Mouse (Mus musculus) kidney, postnatal 25 days (tissue): Measurements from ENCODE around the gene Ctnnb1.
A peak's percentile ranks its signal among the peaks of the same experiment; 100 is the strongest.

ENCODE experiments used
- DNase-seq, 2 experiments: peaks; one replicate each; pipeline ENCODE4 v3.0.0; 2021; ENCODE audit warnings: mixed read lengths in 2 of 2

Gene Ctnnb1

GRCm38 (mm10) chr9:120963720-120964119 is 34.7 kb downstream of the Ctnnb1 start:
- DNase-seq, result no peak

DNA sequence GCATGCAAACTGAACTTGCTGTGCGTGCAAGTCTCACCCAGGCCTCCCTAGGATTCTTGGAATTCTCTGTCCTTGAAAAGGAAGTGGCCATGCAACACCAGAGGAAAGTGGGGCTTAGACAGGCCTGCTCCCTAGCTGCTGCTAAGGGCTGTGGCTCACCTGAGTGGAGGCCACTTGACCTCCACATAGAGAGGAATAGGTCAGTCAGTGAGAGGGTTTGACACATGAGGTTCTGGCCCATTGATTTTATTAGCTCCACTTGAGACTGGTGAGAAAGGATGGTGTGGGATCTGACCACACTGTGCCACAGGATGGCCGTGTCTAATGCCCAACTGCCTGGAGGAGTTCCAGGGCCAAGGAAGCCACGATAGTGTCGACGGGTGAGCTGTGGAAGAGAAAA is 35.2 kb downstream of the Ctnnb1 start:
- DNase-seq, result no peak

DNA sequence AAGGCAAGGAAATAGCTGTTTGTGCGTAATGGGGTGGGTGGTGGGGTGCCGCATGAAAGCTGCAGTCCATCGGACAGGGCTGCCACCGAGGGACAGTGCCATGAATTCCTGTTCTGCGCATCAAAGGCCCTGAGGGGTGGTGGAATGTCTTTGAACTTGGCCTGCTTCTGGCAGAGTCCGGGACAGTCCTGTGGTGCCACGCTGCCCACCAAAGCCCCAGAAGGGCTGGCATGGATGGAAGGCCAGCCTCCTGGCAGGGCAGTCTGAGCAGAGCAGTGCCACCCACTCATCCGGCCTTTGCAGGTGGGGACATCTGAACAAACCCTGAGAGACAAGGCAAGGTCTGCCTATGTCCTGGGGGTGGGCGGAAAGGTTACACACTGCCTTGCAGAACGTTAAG is 36.0 kb downstream of the Ctnnb1 start:
- DNase-seq, result no peak

DNA sequence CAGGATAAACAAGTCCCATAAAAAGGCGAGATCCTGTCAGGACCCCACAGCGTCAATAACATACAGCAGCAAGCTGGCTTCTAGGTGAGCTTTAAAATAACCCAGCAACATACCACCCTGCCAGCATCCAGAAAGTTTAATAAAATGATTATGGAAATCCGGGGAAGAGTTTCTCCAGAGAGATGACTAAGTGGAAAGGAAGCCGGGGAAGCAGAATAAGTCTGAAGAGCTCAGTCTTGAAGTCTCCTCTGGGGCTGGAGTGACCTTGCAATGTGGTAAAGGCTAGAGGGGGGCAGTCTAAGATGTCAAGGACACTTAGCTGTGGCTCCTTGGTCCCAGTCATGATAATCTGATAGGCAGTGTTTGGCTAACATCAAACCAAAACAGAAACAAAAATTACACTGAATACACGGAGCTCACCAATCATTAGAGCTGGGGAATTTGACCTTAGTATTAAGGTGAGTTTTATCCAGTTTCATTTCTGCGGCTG is 44.1 kb downstream of the Ctnnb1 start:
- no peak for DNase-seq

- DNase-seq, result no peak
These were observed 45.2 kb downstream of the Ctnnb1 start for GRCm38 (mm10) chr9:120974209-120974608.

- peak; percentile 64 to 74 for DNase-seq
These were observed 47.1 kb downstream of the Ctnnb1 start for GRCm38 (mm10) chr9:120976158-120976557.

DNA sequence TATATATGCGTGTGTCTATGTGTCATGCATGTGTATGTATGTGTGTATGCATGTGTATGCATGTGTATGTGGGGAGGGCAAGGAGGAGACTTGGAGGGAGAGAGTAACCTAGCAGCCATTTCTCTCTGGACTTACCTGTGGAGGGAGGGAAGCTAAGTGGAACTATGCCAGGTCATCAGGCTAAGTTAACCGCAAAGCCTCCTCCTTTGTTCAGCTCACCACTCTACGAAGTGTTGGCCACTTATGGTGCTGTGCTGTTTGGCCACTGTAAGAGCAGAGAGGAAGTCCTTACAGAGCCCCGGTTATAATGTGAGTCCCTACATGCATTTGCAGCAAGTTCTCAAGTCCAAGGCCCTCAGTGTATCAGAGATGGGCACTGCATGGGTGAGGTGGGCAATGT is 47.8 kb downstream of the Ctnnb1 start:
- DNase-seq, result no peak

GRCm38 (mm10) chr9:120981777-120982176 is 52.8 kb downstream of the Ctnnb1 start:
- DNase-seq, result no peak

DNA sequence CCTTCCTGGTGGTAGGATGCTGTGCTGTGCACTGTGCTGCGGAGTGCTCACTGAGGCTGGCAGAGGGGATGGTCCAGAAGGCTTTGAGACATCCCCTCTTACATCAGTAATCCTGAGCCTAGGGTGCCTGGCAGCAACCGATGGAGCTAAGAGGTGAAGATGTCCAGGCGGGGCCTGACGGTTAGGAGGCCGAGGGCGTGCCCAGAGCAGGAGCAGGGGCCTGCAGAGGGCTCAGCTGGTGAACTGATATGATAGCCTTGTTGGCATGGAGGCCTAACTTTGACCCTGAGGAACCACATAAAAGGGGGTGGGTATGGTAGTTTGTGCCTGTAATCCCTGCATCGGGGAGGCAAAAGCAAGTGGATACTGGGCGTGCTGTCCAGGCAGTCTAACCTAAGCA is 54.8 kb downstream of the Ctnnb1 start:
- DNase-seq, result no peak

DNA sequence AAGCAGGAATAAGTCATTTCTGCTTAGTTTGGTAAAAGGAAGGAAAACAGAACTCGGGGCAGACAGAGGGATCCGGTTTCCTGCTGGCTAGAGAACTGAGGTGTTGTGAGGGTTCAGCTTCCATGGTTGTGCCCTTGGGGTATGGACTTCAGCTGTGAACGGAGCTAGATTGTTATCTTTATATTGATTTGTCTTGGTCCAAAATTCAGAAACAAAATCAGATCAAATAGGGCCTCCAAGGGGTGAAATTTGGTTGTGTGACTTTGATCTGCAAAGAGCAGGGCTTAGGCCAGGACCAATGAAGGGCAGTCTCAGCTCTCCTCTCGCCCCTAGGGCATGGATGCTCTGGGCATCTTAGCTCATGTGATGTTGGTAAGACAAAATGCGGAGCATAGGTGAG is 55.5 kb downstream of the Ctnnb1 start:
- DNase-seq, result no peak

GRCm38 (mm10) chr9:120985009-120985408 is 56.0 kb downstream of the Ctnnb1 start:
- DNase-seq, result peak in 1 of 2 experiments; percentile 32

DNA sequence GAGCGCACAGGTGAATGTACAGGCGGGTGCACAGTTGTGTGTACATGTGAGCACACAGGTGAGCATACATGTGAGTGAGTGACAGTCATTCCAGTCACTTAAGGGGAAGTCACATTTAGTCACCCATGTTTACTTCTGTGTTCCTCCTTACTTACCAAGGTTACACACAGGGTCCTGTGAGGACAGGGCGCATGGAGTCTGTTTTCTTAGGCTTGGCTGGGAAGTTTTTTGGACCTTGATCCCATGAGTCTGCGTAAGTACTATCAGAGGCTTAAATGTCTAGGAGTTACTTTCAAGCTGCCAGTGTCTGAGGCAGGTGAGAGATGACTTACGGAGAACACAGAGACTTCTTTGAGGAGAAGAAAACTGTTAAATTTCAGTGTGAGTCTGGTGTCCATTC is 56.5 kb downstream of the Ctnnb1 start:
- DNase-seq, result peak in 1 of 2 experiments; percentile 68

DNA sequence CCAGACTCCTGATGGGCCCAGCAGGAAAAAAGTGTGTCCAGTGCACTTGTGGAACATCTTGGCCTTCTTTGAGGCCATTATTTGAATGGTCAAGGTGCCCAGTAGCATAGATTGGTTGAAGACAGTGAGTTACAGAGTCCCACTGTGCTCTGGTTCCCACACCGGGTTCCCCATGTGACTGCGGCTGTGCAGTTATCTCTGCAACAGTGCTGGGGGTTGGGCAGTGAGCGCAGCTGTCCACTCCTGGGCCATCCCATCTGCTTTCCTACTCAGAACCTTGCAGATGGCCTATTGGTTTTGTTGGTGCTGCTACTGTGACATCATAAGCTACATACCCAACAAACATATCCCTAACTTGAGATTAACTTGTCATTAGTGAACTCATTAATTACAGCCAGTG is 57.2 kb downstream of the Ctnnb1 start:
- no peak for DNase-seq

- DNase-seq, result no peak
These were observed 58.0 kb downstream of the Ctnnb1 start for GRCm38 (mm10) chr9:120986994-120987393.

DNA sequence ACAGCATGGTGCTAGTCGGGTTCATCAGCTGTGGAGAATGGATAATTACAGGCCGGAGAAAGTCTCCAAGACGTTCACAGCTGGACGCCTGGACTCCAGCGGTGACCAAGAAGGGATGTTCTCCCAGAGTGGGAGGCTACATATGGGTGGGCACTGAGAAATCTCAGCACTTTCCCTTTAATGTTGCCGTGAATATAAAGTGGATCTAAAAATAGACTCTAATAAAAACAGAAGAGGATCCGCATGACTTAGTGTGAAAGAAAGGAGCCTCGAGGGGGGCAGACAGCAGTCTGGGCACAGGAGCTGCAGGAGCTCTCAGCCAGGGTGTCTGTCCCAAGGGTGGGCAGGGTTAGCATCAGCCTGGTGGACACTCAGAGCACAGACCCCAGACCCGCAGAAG is 59.1 kb downstream of the Ctnnb1 start:
- DNase-seq, result no peak

- no peak for DNase-seq
These were observed 61.0 kb downstream of the Ctnnb1 start for GRCm38 (mm10) chr9:120989806-120990700.

GRCm38 (mm10) chr9:120991801-120992200 is 62.8 kb downstream of the Ctnnb1 start:
- DNase-seq, result no peak

- no peak for DNase-seq
These were observed 64.0 kb downstream of the Ctnnb1 start for GRCm38 (mm10) chr9:120993004-120993403.

- DNase-seq, result peak; percentile 54 to 83
These were observed 65.5 kb downstream of the Ctnnb1 start for GRCm38 (mm10) chr9:120994223-120995155.

- DNase-seq, result no peak
These were observed 69.7 kb downstream of the Ctnnb1 start for GRCm38 (mm10) chr9:120998696-120999095.

DNA sequence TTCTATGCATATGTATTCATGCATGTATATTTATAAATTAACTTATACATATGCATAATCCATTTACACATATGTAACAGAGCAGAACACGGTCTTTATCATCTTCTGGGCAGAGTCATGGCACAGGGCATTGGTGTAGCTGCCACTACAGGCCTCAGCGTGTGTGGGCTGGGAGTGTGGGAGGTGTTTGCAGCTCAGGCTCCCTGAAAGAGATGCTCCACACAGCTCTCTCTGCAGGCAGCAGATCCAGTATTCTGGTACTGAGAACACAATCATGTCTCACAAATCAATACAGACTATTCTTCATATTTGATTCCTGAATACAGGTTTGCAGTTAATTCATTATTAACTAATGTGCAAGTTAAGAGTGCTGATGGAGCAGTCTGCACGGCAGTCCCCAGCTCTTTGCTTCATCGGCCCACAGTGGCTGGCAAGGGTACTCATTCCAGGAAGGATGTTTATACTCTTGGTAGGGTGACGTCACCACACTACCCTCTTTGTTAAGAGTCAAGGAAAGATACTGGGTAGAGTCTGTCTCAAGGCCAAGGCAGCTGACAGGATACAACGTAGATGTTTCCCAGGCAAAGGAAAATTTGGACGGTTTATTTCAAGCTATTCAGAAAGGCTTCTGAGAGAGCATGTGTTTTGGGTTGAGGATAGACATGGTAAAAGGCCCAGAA is 71.8 kb downstream of the Ctnnb1 start:
- DNase-seq, result peak; percentile 48 to 56

- peak; percentile 80 to 86 for DNase-seq
These were observed 72.9 kb downstream of the Ctnnb1 start for GRCm38 (mm10) chr9:121001681-121002540.
